Mouse (Mus musculus) brain, embryonic 18.5 days (tissue): ENCODE results near the gene Prr36.
A peak's percentile ranks its signal among the peaks of the same experiment; 100 is the strongest.
"Not testable (repeated sequence)": the region's sequence is repeated elsewhere in the genome, so short reads cannot be mapped to it uniquely, and the experiment has no call there.

Source experiments
- DNase-seq: peaks from one replicate; pipeline ENCODE4 v3.0.0-alpha.2; 2012; ENCODE audit warnings: low read depth, low spot score

The Prr36 gene

GRCm38 (mm10) chr8:4216791-4217621, at the start of gene Prr36:
TSS of gene Prr36 (minus strand) at chr8:4217459.
- DNase-seq: peak; percentile 79

GRCm38 (mm10) chr8:4265160-4265914, 48.1 kb upstream of the Prr36 start:
- no peak for DNase-seq

- DNase-seq: no peak
Measured at GRCm38 (mm10) chr8:4263105-4263791, 46.0 kb upstream of the Prr36 start.

GRCm38 (mm10) chr8:4259805-4260170, 42.5 kb upstream of the Prr36 start:
- no peak for DNase-seq

- peak; percentile 82 for DNase-seq
Measured at GRCm38 (mm10) chr8:4259125-4259804, 42.0 kb upstream of the Prr36 start, which contains the start of gene Ctxn1. TSS of gene Ctxn1 (minus strand) at chr8:4259274.

GRCm38 (mm10) chr8:4258678-4259077, 41.4 kb upstream of the Prr36 start:
- no peak for DNase-seq

GRCm38 (mm10) chr8:4258233-4258632, 41.0 kb upstream of the Prr36 start:
- DNase-seq: no peak

GRCm38 (mm10) chr8:4257350-4257749, 40.1 kb upstream of the Prr36 start:
- no peak for DNase-seq

- no peak for DNase-seq
Measured at GRCm38 (mm10) chr8:4256911-4257310, 39.7 kb upstream of the Prr36 start.

GRCm38 (mm10) chr8:4255471-4255870, 38.2 kb upstream of the Prr36 start:
- not testable (repeated sequence) for DNase-seq

- no peak for DNase-seq
Measured at GRCm38 (mm10) chr8:4254001-4254400, 36.7 kb upstream of the Prr36 start.

- DNase-seq: peak; percentile 88
Measured at GRCm38 (mm10) chr8:4252934-4253841, 35.9 kb upstream of the Prr36 start, which contains the start of gene Snapc2. TSS of gene Snapc2 (plus strand) at chr8:4253080.

GRCm38 (mm10) chr8:4252116-4252760, 35.0 kb upstream of the Prr36 start:
- DNase-seq: no peak

- DNase-seq: no peak
Measured at GRCm38 (mm10) chr8:4250306-4250970, 33.2 kb upstream of the Prr36 start.

GRCm38 (mm10) chr8:4249213-4249612, 32.0 kb upstream of the Prr36 start:
- no peak for DNase-seq

GRCm38 (mm10) chr8:4247951-4248540, 30.8 kb upstream of the Prr36 start, which contains the start of gene Tgfbr3l:
TSS of gene Tgfbr3l (plus strand) at chr8:4248214.
- DNase-seq: no peak

GRCm38 (mm10) chr8:4247241-4247640, 30.0 kb upstream of the Prr36 start:
- DNase-seq: no peak

GRCm38 (mm10) chr8:4245737-4246136, 28.5 kb upstream of the Prr36 start:
- no peak for DNase-seq

- no peak for DNase-seq
Measured at GRCm38 (mm10) chr8:4245061-4245460, 27.8 kb upstream of the Prr36 start.
